Mouse (Mus musculus): ENCODE results near the gene Gpsm2.

- TF ChIP-seq EP300 (IDR thresholded peaks at IDR 0.05) = no peak
- no peak for TF ChIP-seq CTCF (IDR thresholded peaks at IDR 0.05)
These were observed 22.0 kb upstream of the Gpsm2 start for GRCm38 (mm10) chr3:108744060-108744459.

All from lung, postnatal 0 days (tissue).